Mouse (Mus musculus) kidney, embryonic 16.5 days (tissue): ENCODE measurements around the gene 9430097D07Rik. TPM values are rescaled to one million over a fixed set of nuclear protein-coding genes. Genes with fewer than 3 reads are reported as not detected.

Experiments
- ATAC-seq: fragments of 200-750 bp; cut with Nextera tagmentation; 2 replicates; pipeline ENCODE4 v1.8.0; 2017; ENCODE audit warnings: moderate TSS enrichment; ENCODE audit not compliant: low FRiP score, low TSS enrichment
- H3K27ac ChIP-seq: fragments of 300-500 bp; sonication (generic); 2 replicates; pipeline ENCODE4 v1.5.1; 2014; ENCODE audit warnings: low read length
- H3K27me3 ChIP-seq: fragments of 300-500 bp; sonication (generic); 2 replicates; pipeline ENCODE4 v1.6.1; 2014; ENCODE audit warnings: low read length, control low read depth, mixed read lengths; ENCODE audit not compliant: insufficient read depth
- H3K36me3 ChIP-seq: fragments of 300-500 bp; sonication (generic); 2 replicates; pipeline ENCODE4 v1.6.1; 2014; ENCODE audit warnings: low read length, control low read depth, mixed read lengths; ENCODE audit not compliant: insufficient read depth
- H3K4me1 ChIP-seq: fragments of 300-500 bp; sonication (generic); 2 replicates; pipeline ENCODE4 v1.6.1; 2014; ENCODE audit warnings: low read length, control low read depth, mixed read lengths; ENCODE audit not compliant: insufficient read depth
- H3K4me2 ChIP-seq: fragments of 300-500 bp; sonication (generic); replicated peaks from 2 replicates; pipeline ENCODE4 v1.6.1; 2014; ENCODE audit warnings: low read depth, low read length
- H3K4me3 ChIP-seq: fragments of 300-500 bp; sonication (generic); 2 replicates; pipeline ENCODE4 v1.5.1; 2014; ENCODE audit warnings: mild to moderate bottlenecking, low read length
- H3K9ac ChIP-seq: fragments of 300-500 bp; sonication (generic); replicated peaks from 2 replicates; pipeline ENCODE4 v1.6.1; 2014; ENCODE audit warnings: low read length
- H3K9me3 ChIP-seq: fragments of 300-500 bp; sonication (generic); 2 replicates; pipeline ENCODE4 v1.6.1; 2016; ENCODE audit warnings: low read length, control low read depth
- WGBS: fragments of 180-500 bp; shearing (Covaris S2); extraction: QIAGEN DNeasy Blood & Tissue Kit; methylation state at CpG from one replicate; pipeline ENCODE4 v1.1.7; 2014; 5-methylcytosine and 5-hydroxymethylcytosine counted together
- polyA plus RNA-seq: library from polyadenylated mRNA; unstranded; fragments of >200 nt; fragmentation: Nextera tagmentation; extraction: Ambion mirVana; gene quantifications from 2 replicates; pipeline ENCODE4 v1.2.1, GENCODE M21; 2015

The 9430097D07Rik gene
- polyA plus RNA-seq, 1 experiment from 2014 or later = 0.16 TPM

GRCm38 (mm10) chr2:32568941-32569340, 6.5 kb downstream of the 9430097D07Rik start:
- no peak overlapping the region for H3K27ac ChIP-seq
- no peaks in the 10 kb centered on the region for H3K9me3 ChIP-seq
- H3K27me3 ChIP-seq = no peaks in the 10 kb centered on the region
- WGBS = 88% methylated on average over 3 of the region's 3 CpGs
- H3K4me1 ChIP-seq = peaks cover 16% of the 10 kb centered on the region
- H3K9ac ChIP-seq = no peak overlapping the region
- no peak for ATAC-seq
- no peak overlapping the region for H3K4me3 ChIP-seq
- H3K36me3 ChIP-seq = peaks cover 34% of the 10 kb centered on the region
- no peak overlapping the region for H3K4me2 ChIP-seq

- Histone ChIP-seq H3K4me3 (no peak overlapping the region), H3K27ac (no peak overlapping the region), H3K9ac (no peak overlapping the region), H3K9me3 (no peaks in the 10 kb centered on the region), H3K27me3 (no peaks in the 10 kb centered on the region), H3K4me2 (no peak overlapping the region), H3K36me3 (peaks cover 42% of the 10 kb centered on the region), H3K4me1 (peaks cover 16% of the 10 kb centered on the region)
- WGBS = 64% methylated on average over 5 of the region's 5 CpGs
- ATAC-seq = no peak
Observed at GRCm38 (mm10) chr2:32568149-32568548, 7.3 kb downstream of the 9430097D07Rik start.

- no peak for ATAC-seq
- H3K27ac ChIP-seq = no peak overlapping the region
- 45% methylated on average over 4 of the region's 4 CpGs for WGBS
Observed at GRCm38 (mm10) chr2:32566536-32567063, 8.9 kb downstream of the 9430097D07Rik start.

GRCm38 (mm10) chr2:32559570-32559969, 15.9 kb downstream of the 9430097D07Rik start:
- 73% methylated on average over 5 of the region's 5 CpGs for WGBS
- H3K36me3 ChIP-seq = peaks cover 23% of the 10 kb centered on the region
- ATAC-seq = no peak
- H3K27ac ChIP-seq = no peak overlapping the region
- no peak overlapping the region; the same call in 1 of the 2 replicates for H3K9ac ChIP-seq
- no peaks in the 10 kb centered on the region for H3K4me1 ChIP-seq
- H3K27me3 ChIP-seq = no peaks in the 10 kb centered on the region
- no peaks in the 10 kb centered on the region for H3K9me3 ChIP-seq
- no peak overlapping the region for H3K4me2 ChIP-seq
- H3K4me3 ChIP-seq = no peak overlapping the region

More at GRCm38 (mm10) chr2:32566536-32567063, 8.9 kb downstream of the 9430097D07Rik start:
- Histone ChIP-seq H3K4me1 (peaks cover 9% of the 10 kb centered on the region), H3K9me3 (no peaks in the 10 kb centered on the region), H3K4me2 (no peak overlapping the region), H3K9ac (no peak overlapping the region), H3K4me3 (no peak overlapping the region), H3K36me3 (peaks cover 43% of the 10 kb centered on the region), H3K27me3 (no peaks in the 10 kb centered on the region)

- Histone ChIP-seq H3K4me3 (no peak overlapping the region), H3K9me3 (no peaks in the 10 kb centered on the region), H3K4me2 (no peak overlapping the region), H3K9ac (no peak overlapping the region), H3K4me1 (no peaks in the 10 kb centered on the region), H3K36me3 (peaks cover 7% of the 10 kb centered on the region; the same call in 1 of the 2 replicates), H3K27ac (no peak overlapping the region), H3K27me3 (no peaks in the 10 kb centered on the region)
- 72% methylated on average over 7 of the region's 7 CpGs for WGBS
- ATAC-seq = no peak
Observed at GRCm38 (mm10) chr2:32556019-32556418, 19.5 kb downstream of the 9430097D07Rik start.

GRCm38 (mm10) chr2:32555484-32555883, 20.0 kb downstream of the 9430097D07Rik start:
- no peak for ATAC-seq
- Histone ChIP-seq H3K27ac (no peak overlapping the region), H3K36me3 (0 out of 2 replicates have a peak, but pooled peaks cover 3% of the 10 kb centered on the region), H3K4me2 (no peak overlapping the region), H3K4me1 (no peaks in the 10 kb centered on the region), H3K4me3 (no peak overlapping the region), H3K9me3 (no peaks in the 10 kb centered on the region), H3K27me3 (no peaks in the 10 kb centered on the region), H3K9ac (no peak overlapping the region)
- 55% methylated on average over 4 of the region's 4 CpGs for WGBS

GRCm38 (mm10) chr2:32553592-32554148, 21.8 kb downstream of the 9430097D07Rik start:
- no peak for ATAC-seq
- H3K4me3 ChIP-seq = no peak overlapping the region
- H3K9ac ChIP-seq = no peak overlapping the region
- H3K27ac ChIP-seq = no peak overlapping the region
- no peaks in the 10 kb centered on the region; the same call in 1 of the 2 replicates for H3K4me1 ChIP-seq
- no peak overlapping the region for H3K4me2 ChIP-seq
- H3K9me3 ChIP-seq = no peaks in the 10 kb centered on the region
- 77% methylated on average over 7 of the region's 7 CpGs for WGBS
- no peaks in the 10 kb centered on the region for H3K27me3 ChIP-seq
- 0 out of 2 replicates have a peak, but pooled peaks cover 6% of the 10 kb centered on the region for H3K36me3 ChIP-seq

GRCm38 (mm10) chr2:32551236-32551635, 24.2 kb downstream of the 9430097D07Rik start:
- H3K27me3 ChIP-seq = no peaks in the 10 kb centered on the region
- H3K4me1 ChIP-seq = no peaks in the 10 kb centered on the region; the same call in 1 of the 2 replicates
- no peak overlapping the region for H3K4me3 ChIP-seq
- no peak overlapping the region for H3K9ac ChIP-seq
- H3K27ac ChIP-seq = no peak overlapping the region
- H3K9me3 ChIP-seq = no peaks in the 10 kb centered on the region
- ATAC-seq = no peak
- WGBS = 81% methylated on average over 5 of the region's 5 CpGs
- no peak overlapping the region for H3K4me2 ChIP-seq
- 0 out of 2 replicates have a peak, but pooled peaks cover 4% of the 10 kb centered on the region for H3K36me3 ChIP-seq

GRCm38 (mm10) chr2:32549764-32550163, 25.7 kb downstream of the 9430097D07Rik start:
- Histone ChIP-seq H3K36me3 (0 out of 2 replicates have a peak, but pooled peaks cover 4% of the 10 kb centered on the region), H3K27ac (no peak overlapping the region), H3K4me3 (no peak overlapping the region), H3K9me3 (no peaks in the 10 kb centered on the region), H3K4me2 (no peak overlapping the region), H3K27me3 (no peaks in the 10 kb centered on the region), H3K9ac (no peak overlapping the region), H3K4me1 (no peaks in the 10 kb centered on the region; the same call in 1 of the 2 replicates)
- ATAC-seq = no peak
- 60% methylated on average over 6 of the region's 6 CpGs for WGBS

GRCm38 (mm10) chr2:32549171-32549570, 26.3 kb downstream of the 9430097D07Rik start:
- WGBS = 70% methylated on average over 9 of the region's 9 CpGs
- no peak overlapping the region for H3K4me3 ChIP-seq
- 0 out of 2 replicates have a peak, but pooled peaks cover 4% of the 10 kb centered on the region for H3K36me3 ChIP-seq
- H3K4me2 ChIP-seq = no peak overlapping the region
- no peak overlapping the region for H3K9ac ChIP-seq
- no peaks in the 10 kb centered on the region; the same call in 1 of the 2 replicates for H3K4me1 ChIP-seq
- no peaks in the 10 kb centered on the region for H3K9me3 ChIP-seq
- H3K27ac ChIP-seq = no peak overlapping the region
- H3K27me3 ChIP-seq = no peaks in the 10 kb centered on the region
- no peak for ATAC-seq
